Mouse (Mus musculus) forebrain, embryonic 13.5 days (tissue): ENCODE results near the gene Tgif1. TPM values are rescaled to one million over a fixed set of nuclear protein-coding genes. Genes with fewer than 3 reads are reported as not detected.

Experiments
- ATAC-seq: fragments of 200-750 bp; cut with Nextera tagmentation; 2 replicates; pipeline ENCODE4 v1.8.0; 2017
- H3K27ac ChIP-seq: fragments of 300-500 bp; sonication (generic); 2 replicates; pipeline ENCODE4 v1.5.1; 2015; ENCODE audit warnings: inconsistent platforms, mild to moderate bottlenecking, moderate library complexity
- H3K27me3 ChIP-seq: fragments of 300-500 bp; sonication (generic); 2 replicates; pipeline ENCODE4 v1.6.1; 2015; ENCODE audit warnings: mild to moderate bottlenecking, inconsistent platforms
- H3K36me3 ChIP-seq: fragments of 300-500 bp; sonication (generic); 2 replicates; pipeline ENCODE4 v1.6.1; 2015; ENCODE audit warnings: mild to moderate bottlenecking, inconsistent platforms; ENCODE audit not compliant: poor library complexity, severe bottlenecking
- H3K4me1 ChIP-seq: fragments of 300-500 bp; sonication (generic); 2 replicates; pipeline ENCODE4 v1.6.1; 2015; ENCODE audit warnings: inconsistent platforms
- H3K4me2 ChIP-seq: fragments of 300-500 bp; sonication (generic); 2 replicates; pipeline ENCODE4 v1.6.1; 2015; ENCODE audit warnings: inconsistent platforms, mild to moderate bottlenecking, moderate library complexity
- H3K4me3 ChIP-seq: fragments of 300-500 bp; sonication (generic); 2 replicates; pipeline ENCODE4 v1.5.1; 2015; ENCODE audit warnings: mild to moderate bottlenecking, inconsistent platforms
- H3K9ac ChIP-seq: fragments of 300-500 bp; sonication (generic); 2 replicates; pipeline ENCODE4 v1.6.1; 2015; ENCODE audit warnings: mild to moderate bottlenecking, inconsistent platforms
- H3K9me3 ChIP-seq: fragments of 300-500 bp; sonication (generic); replicated peaks from 2 replicates; pipeline ENCODE4 v1.6.1; 2016; ENCODE audit warnings: inconsistent platforms
- WGBS: fragments of 180-500 bp; shearing (Covaris S2); methylation state at CpG from one replicate; pipeline ENCODE4 v1.1.7; 2015; 5-methylcytosine and 5-hydroxymethylcytosine counted together
- polyA plus RNA-seq: library from polyadenylated mRNA; unstranded; fragments of >200 nt; fragmentation: Nextera tagmentation; extraction: Ambion mirVana; gene quantifications from 2 replicates; pipeline ENCODE4 v1.2.1, GENCODE M21; 2015

Gene Tgif1
- polyA plus RNA-seq, 1 experiment from 2014 or later = 24.0 TPM

- Histone ChIP-seq H3K9me3 (no peaks in the 10 kb centered on the region), H3K4me3 (no peak overlapping the region), H3K27ac (no peak overlapping the region), H3K27me3 (no peaks in the 10 kb centered on the region), H3K4me1 (no peaks in the 10 kb centered on the region), H3K9ac (no peak overlapping the region), H3K36me3 (no peaks in the 10 kb centered on the region), H3K4me2 (no peak overlapping the region)
- 91% methylated on average over 3 of the region's 3 CpGs for WGBS
- no peak for ATAC-seq
Observed at GRCm38 (mm10) chr17:70864645-70865044, 11.3 kb upstream of the Tgif1 start.

DNA sequence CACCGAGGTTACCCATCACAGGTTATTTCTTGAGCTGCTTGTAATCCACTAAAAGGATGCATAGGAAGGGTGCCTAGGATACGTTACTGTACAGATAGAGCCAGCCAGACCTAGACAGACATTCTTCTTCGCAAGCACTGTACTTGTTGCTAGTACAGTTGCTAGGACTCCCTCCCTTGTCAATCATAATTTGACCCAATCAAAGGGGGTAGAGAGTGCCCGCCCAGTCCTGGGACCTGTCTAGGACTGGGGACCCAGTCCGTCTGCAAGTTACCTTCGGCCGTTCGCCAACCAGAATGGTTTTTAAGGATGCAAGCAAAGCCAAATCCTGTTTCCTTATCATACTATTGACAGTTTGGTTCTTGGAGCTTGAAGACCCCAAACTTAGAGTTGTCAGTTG lies 10.8 kb upstream of the Tgif1 start:
- H3K27me3 ChIP-seq = no peaks in the 10 kb centered on the region
- H3K36me3 ChIP-seq = no peaks in the 10 kb centered on the region
- no peaks in the 10 kb centered on the region for H3K9me3 ChIP-seq
- no peak overlapping the region for H3K4me2 ChIP-seq
- WGBS = 94% methylated on average over 8 of the region's 8 CpGs
- H3K9ac ChIP-seq = no peak overlapping the region
- no peak overlapping the region for H3K27ac ChIP-seq
- H3K4me1 ChIP-seq = no peaks in the 10 kb centered on the region
- ATAC-seq = no peak
- H3K4me3 ChIP-seq = no peak overlapping the region

- Histone ChIP-seq H3K9ac (no peak overlapping the region), H3K27me3 (0 out of 2 replicates have a peak, but pooled peaks cover 7% of the 10 kb centered on the region), H3K4me2 (no peak overlapping the region), H3K36me3 (no peaks in the 10 kb centered on the region), H3K4me3 (no peak overlapping the region), H3K4me1 (peaks cover 8% of the 10 kb centered on the region; the same call in 1 of the 2 replicates), H3K27ac (no peak overlapping the region), H3K9me3 (no peaks in the 10 kb centered on the region)
- no peak for ATAC-seq
- 82% methylated on average over 4 of the region's 4 CpGs for WGBS
Observed at GRCm38 (mm10) chr17:70858814-70859213, 5.5 kb upstream of the Tgif1 start.

DNA sequence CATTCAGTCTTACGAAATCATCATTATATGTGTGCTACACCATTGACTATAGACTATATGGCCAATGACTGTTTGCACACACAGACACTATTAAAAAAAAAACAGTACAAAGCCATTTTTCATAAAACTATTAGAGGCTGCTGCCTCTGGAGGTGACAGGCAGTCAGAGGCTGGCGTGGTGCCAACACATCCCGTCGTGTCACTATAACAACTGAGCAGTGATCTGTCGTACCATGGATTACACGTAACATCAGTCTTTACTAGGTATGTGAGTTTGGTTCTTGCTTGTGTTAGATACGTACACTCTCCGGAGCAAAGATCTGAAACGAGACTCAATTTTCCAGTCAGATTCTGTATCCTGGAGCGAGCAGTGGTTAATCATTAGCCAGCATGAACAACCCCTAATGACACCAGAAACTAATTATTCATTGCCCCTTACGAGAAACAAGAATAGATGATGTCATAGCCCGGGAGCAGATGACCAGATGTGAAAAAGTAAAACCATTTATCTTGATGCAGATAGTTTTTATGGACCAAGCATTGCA lies 3.6 kb upstream of the Tgif1 start:
- 48% methylated on average over 12 of the region's 12 CpGs for WGBS
- no peak overlapping the region for H3K4me2 ChIP-seq
- 0 out of 2 replicates have a peak, but pooled peaks cover 10% of the 10 kb centered on the region for H3K27me3 ChIP-seq
- no peaks in the 10 kb centered on the region for H3K9me3 ChIP-seq
- no peak overlapping the region for H3K27ac ChIP-seq
- no peaks in the 10 kb centered on the region for H3K36me3 ChIP-seq
- no peak overlapping the region for H3K9ac ChIP-seq
- H3K4me3 ChIP-seq = no peak overlapping the region
- peaks cover 12% of the 10 kb centered on the region; the same call in 1 of the 2 replicates for H3K4me1 ChIP-seq
- no peak for ATAC-seq

DNA sequence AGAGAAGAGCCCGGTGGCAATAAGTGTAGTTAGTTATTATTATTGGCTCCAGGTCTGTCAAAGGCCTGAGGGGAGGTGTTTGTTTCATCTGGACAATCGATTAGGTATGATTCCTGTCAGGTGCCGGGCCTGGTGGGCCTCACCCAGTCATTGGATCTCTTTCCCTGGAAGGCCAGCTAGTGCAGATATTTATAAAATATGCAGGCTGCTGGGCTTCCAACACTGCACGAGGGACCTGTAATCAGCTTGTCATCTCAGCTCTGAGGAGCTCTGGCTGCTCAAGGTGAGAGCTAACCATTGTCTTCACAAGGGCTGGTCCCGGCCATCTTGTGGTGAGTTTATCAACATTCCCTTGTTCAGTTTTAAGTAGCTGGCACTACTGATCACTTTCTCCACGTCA lies 675 bp upstream of the Tgif1 start:
- WGBS = 20% methylated on average over 6 of the region's 6 CpGs
- Histone ChIP-seq H3K9ac (0 out of 2 replicates have a peak overlapping the region, but pooled peaks have one; percentile 81), H3K4me2 (peak overlapping the region; percentile 98), H3K36me3 (no peaks in the 10 kb centered on the region), H3K9me3 (no peaks in the 10 kb centered on the region), H3K27ac (no peak overlapping the region), H3K4me3 (peak overlapping the region; percentile 69), H3K4me1 (peaks cover 40% of the 10 kb centered on the region), H3K27me3 (peaks cover 15% of the 10 kb centered on the region; the same call in 1 of the 2 replicates)
- ATAC-seq = no peak

DNA sequence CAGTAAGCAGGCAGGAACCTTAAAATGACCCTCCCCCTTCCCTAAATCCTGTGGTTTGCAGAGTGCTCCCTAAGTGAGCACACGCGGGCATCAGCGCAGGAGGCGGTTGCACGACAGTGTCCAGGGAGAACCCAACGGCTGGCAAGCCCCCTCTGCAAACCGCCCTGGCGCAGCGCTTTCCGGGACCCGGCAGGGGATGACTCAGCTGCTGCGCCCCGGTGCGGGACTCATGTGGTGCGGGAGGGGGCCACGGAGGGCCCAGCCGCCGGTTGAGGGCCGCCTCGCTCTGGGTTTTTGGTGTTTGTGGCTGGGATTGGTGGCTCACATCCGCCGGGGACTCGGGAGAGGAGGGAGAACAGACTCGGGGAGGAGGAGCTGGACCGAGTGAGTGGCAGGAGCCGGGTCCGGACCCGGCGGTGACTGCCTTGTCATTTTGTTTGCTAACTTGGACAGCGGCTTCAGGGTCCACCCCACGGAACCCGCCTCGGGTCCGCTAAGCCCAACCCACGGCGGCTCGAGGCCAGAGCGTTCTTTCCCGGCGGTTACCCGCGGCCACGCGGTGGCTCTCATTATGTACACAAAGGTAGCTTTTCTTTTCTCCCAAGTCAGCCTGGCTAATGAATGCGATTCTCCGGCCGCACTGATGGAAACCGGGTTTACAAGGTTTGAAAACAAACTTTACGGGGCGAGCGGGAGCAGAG lies 510 bp downstream of the Tgif1 start:
- peaks cover 24% of the 10 kb centered on the region for H3K27me3 ChIP-seq
- peak; percentile 57 for ATAC-seq
- peak overlapping the region; percentile 98 for H3K4me2 ChIP-seq
- WGBS = under 1% methylated on average over 51 of the region's 51 CpGs
- H3K9me3 ChIP-seq = no peaks in the 10 kb centered on the region
- H3K4me3 ChIP-seq = peak overlapping the region; percentile 69
- no peaks in the 10 kb centered on the region for H3K36me3 ChIP-seq
- peak overlapping the region; percentile 78 for H3K27ac ChIP-seq
- H3K9ac ChIP-seq = peak overlapping the region; percentile 81
- peaks cover 50% of the 10 kb centered on the region for H3K4me1 ChIP-seq

DNA sequence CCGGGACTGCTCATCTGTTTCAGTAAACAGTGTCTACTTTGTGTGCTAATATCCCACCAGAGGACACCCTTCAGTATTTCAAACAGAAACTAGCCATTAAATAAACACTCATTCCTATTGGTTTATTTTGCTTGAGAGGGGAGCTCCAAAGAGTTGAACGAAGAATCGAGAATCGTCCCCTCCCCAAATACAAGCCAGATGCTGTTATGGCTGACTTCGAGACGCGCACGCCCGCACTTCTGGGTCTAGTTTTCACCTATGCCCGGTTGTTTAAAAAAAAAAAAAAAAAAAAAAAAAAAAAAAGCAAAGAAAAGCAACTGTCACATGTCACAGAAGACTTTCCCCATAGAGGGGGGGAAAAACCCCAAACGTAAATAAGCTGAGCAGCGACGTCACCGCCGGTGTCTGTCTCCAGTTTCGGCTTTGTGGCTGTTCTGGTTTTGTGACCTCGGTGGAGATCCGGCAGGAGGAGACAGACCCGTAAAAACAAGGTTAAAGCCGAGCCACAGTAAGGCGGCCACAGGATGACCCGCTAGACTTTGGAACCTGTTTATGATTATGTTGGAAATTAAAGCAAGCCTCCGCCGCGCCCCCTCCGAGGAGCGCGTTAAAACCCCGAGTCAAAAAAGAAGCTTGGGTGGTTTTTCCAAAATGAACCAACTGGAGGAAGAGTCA lies 1.2 kb downstream of the Tgif1 start:
- no peaks in the 10 kb centered on the region for H3K36me3 ChIP-seq
- peak overlapping the region; percentile 98 for H3K4me2 ChIP-seq
- H3K9ac ChIP-seq = peak overlapping the region; percentile 81
- peak overlapping the region; percentile 69 for H3K4me3 ChIP-seq
- WGBS = under 1% methylated on average over 29 of the region's 29 CpGs
- H3K4me1 ChIP-seq = peaks cover 53% of the 10 kb centered on the region
- no peak for ATAC-seq
- peaks cover 24% of the 10 kb centered on the region for H3K27me3 ChIP-seq
- H3K9me3 ChIP-seq = no peaks in the 10 kb centered on the region
- peak overlapping the region; percentile 78; the same call in 1 of the 2 replicates for H3K27ac ChIP-seq

GRCm38 (mm10) chr17:70850996-70851991 lies 2.1 kb downstream of the Tgif1 start:
- ATAC-seq = peak; percentile 63
- H3K4me1 ChIP-seq = peaks cover 58% of the 10 kb centered on the region
- peak overlapping the region; percentile 81 for H3K9ac ChIP-seq
- H3K36me3 ChIP-seq = no peaks in the 10 kb centered on the region
- WGBS = under 1% methylated on average over 46 of the region's 54 CpGs
- H3K27ac ChIP-seq = peak overlapping the region; percentile 89
- H3K4me3 ChIP-seq = peak overlapping the region; percentile 69
- peaks cover 26% of the 10 kb centered on the region for H3K27me3 ChIP-seq
- H3K9me3 ChIP-seq = no peaks in the 10 kb centered on the region
- peak overlapping the region; percentile 98 for H3K4me2 ChIP-seq

GRCm38 (mm10) chr17:70850233-70850995 lies 2.9 kb downstream of the Tgif1 start:
- peak overlapping the region; percentile 81 for H3K9ac ChIP-seq
- no peaks in the 10 kb centered on the region for H3K9me3 ChIP-seq
- WGBS = under 1% methylated on average over 40 of the region's 40 CpGs
- peak overlapping the region; percentile 98 for H3K4me2 ChIP-seq
- H3K36me3 ChIP-seq = no peaks in the 10 kb centered on the region
- peak overlapping the region; percentile 69 for H3K4me3 ChIP-seq
- peak overlapping the region; percentile 89 for H3K27ac ChIP-seq
- H3K4me1 ChIP-seq = peaks cover 67% of the 10 kb centered on the region
- peaks cover 30% of the 10 kb centered on the region for H3K27me3 ChIP-seq
- peak; percentile 19; the same call in 1 of the 2 replicates for ATAC-seq

DNA sequence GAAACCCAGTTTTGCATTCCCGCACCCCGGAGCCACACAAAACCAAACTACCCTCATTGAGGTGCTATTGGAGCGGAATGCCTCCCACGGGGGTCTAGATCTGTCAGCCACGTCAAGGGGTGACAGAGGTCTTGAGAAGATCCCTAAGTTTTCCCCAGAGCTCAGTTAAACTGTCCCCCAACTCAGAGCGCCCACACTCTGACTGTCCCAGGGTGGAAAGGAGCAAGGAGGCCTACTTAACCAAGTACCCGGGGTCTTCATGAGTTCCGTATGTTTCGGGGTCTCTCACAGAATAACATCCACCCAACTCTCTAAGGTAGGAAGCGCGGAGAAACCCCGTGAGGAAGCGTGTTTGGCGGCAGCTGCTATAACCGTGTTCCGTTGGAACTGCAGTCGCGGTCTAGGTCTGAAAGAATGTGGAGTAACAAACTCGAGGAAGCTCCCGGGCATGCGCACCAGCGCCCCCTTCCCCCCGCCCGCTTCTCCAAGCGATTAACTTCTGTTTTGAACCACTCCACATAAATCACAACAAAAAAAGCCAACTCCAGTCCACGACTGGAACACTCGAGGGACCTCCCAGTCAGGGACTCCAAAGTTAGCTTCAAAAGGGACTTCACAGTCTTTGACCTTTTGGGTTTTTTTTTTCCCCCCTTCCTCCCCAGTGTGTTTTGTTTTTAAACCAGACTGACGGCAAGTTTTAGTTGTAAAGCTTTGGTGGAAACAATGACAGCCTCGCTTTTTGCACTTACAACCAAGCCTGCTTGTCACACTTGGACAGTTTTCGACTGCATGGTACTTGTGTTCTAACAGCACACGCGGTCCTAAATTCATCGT lies 3.7 kb downstream of the Tgif1 start:
- Histone ChIP-seq H3K4me2 (peak overlapping the region; percentile 98), H3K9ac (peak overlapping the region; percentile 81), H3K36me3 (0 out of 2 replicates have a peak, but pooled peaks cover 3% of the 10 kb centered on the region), H3K27ac (peak overlapping the region; percentile 89), H3K27me3 (peaks cover 30% of the 10 kb centered on the region), H3K4me1 (peaks cover 75% of the 10 kb centered on the region), H3K4me3 (peak overlapping the region; percentile 69), H3K9me3 (no peaks in the 10 kb centered on the region)
- under 1% methylated on average over 33 of the region's 33 CpGs for WGBS
- ATAC-seq = no peak
